Comparison of ENCODE assay signal across 8 mouse cellular contexts in genomic region chr7:127421388-127422191, GRCm38 (mm10). TPM values are rescaled to one million over a fixed set of nuclear protein-coding genes. Genes with fewer than 3 reads are reported as not detected.
DNase-seq lines count a peak whose midpoint lies in the region; ATAC-seq and TF ChIP-seq lines count a peak whose summit lies in the region.

Zfp688 (minus strand) TSS chr7:127422068.

- H3K4me2 ChIP-seq in embryonic facial prominence, embryonic 15.5 days (replicated peaks) = peak within 1 kb of the TSS; percentile 93
- peak within 1 kb of the TSS; percentile 93 for H3K4me2 ChIP-seq in limb, embryonic 14.5 days (replicated peaks; ENCODE audit: low read depth, low read length, severe bottlenecking)
- peak within 1 kb of the TSS; percentile 96 for H3K4me2 ChIP-seq in midbrain, postnatal 0 days (ENCODE audit: low read depth, low read length, poor library complexity, severe bottlenecking)

- TF ChIP-seq POLR2A in bone marrow, adult 2 months (IDR thresholded peaks at IDR 0.05; ENCODE audit: borderline replicate concordance, control insufficient read depth, low read depth, low read length) = peak; percentile 96; the same call in 1 of the 2 replicates
- TF ChIP-seq POLR2A in limb, embryonic 14.5 days (IDR thresholded peaks at IDR 0.05; ENCODE audit: borderline replicate concordance, extremely low read depth, insufficient read depth, insufficient read length) = peak; percentile 64; the same call in 1 of the 2 replicates

- peak; percentile 25; the same call in 1 of the 2 replicates for TF ChIP-seq CTCF in bone marrow, adult 2 months (IDR thresholded peaks at IDR 0.05; ENCODE audit: control insufficient read depth, insufficient read depth, low read length)
- TF ChIP-seq CTCF in midbrain, postnatal 0 days (IDR thresholded peaks at IDR 0.05) = peak; percentile 9; the same call in 1 of the 2 replicates

- peak within 1 kb of the TSS; percentile 81 for H3K9ac ChIP-seq in embryonic facial prominence, embryonic 15.5 days
- peak within 1 kb of the TSS; percentile 77 for H3K9ac ChIP-seq in limb, embryonic 14.5 days (ENCODE audit: low read depth, low read length, severe bottlenecking)
- H3K9ac ChIP-seq in midbrain, postnatal 0 days (replicated peaks; ENCODE audit: low read length, poor library complexity, severe bottlenecking) = peak within 1 kb of the TSS; percentile 87

- peaks cover 10% of the 10 kb centered on the region for H3K36me3 ChIP-seq in embryonic facial prominence, embryonic 15.5 days
- peaks cover 7% of the 10 kb centered on the region; the same call in 1 of the 2 replicates for H3K36me3 ChIP-seq in limb, embryonic 14.5 days (ENCODE audit: control insufficient read depth, insufficient read depth, low read length)
- H3K36me3 ChIP-seq in midbrain, postnatal 0 days (ENCODE audit: insufficient read depth, low read length) = 0 out of 2 replicates have a peak, but pooled peaks cover 6% of the 10 kb centered on the region

- peaks cover 2% of the 10 kb centered on the region; the same call in 1 of the 2 replicates for H3K4me1 ChIP-seq in bone marrow, adult 2 months (ENCODE audit: control insufficient read depth, insufficient read depth, low read length)
- H3K4me1 ChIP-seq in embryonic facial prominence, embryonic 15.5 days = peaks cover 14% of the 10 kb centered on the region
- peaks cover 5% of the 10 kb centered on the region; the same call in 1 of the 2 replicates for H3K4me1 ChIP-seq in limb, embryonic 14.5 days (ENCODE audit: control insufficient read depth, insufficient read depth, low read length)
- H3K4me1 ChIP-seq in midbrain, postnatal 0 days (ENCODE audit: insufficient read depth, low read length) = peaks cover 5% of the 10 kb centered on the region

- ATAC-seq in embryonic facial prominence, embryonic 15.5 days (ENCODE audit: insufficient number of reproducible peaks, low FRiP score, low TSS enrichment, low read depth) = peak; percentile 94
- peak; percentile 96 for ATAC-seq in limb, embryonic 14.5 days (ENCODE audit: low FRiP score, low read depth)
- ATAC-seq in midbrain, postnatal 0 days (ENCODE audit: low FRiP score) = peak; percentile 91

- peak; percentile 92 for DNase-seq in 416B (ENCODE audit: low read depth)
- DNase-seq in heart, adult 8-10 months (ENCODE audit: low spot score) = peak; percentile 96
- peak; percentile 96 for DNase-seq in kidney, adult 9 months
- DNase-seq in limb, embryonic 14.5 days (ENCODE audit: low spot score) = peak; percentile 93
- peak; percentile 92 for DNase-seq in midbrain, postnatal 0 days (ENCODE audit: low spot score)
- peak; percentile 94 to 97 for DNase-seq in spleen, postnatal 14 days (ENCODE audit: low spot score in 2 of 2)

- H3K27ac ChIP-seq in bone marrow, adult 2 months (ENCODE audit: control insufficient read depth, insufficient read depth, low read depth, low read length, poor library complexity) = peak within 1 kb of the TSS; percentile 90
- peak within 1 kb of the TSS; percentile 77 for H3K27ac ChIP-seq in embryonic facial prominence, embryonic 15.5 days (replicated peaks)
- peak within 1 kb of the TSS; percentile 67 for H3K27ac ChIP-seq in limb, embryonic 14.5 days (replicated peaks; ENCODE audit: low read depth, low read length)
- H3K27ac ChIP-seq in midbrain, postnatal 0 days (ENCODE audit: low read depth, low read length) = peak within 1 kb of the TSS; percentile 85

- WGBS in bone marrow, adult 2 months = 2% methylated on average over 48 of the region's 48 CpGs
- WGBS in embryonic facial prominence, embryonic 15.5 days = under 1% methylated on average over 48 of the region's 48 CpGs
- 1% methylated on average over 48 of the region's 48 CpGs for WGBS in limb, embryonic 14.5 days
- under 1% methylated on average over 48 of the region's 48 CpGs for WGBS in midbrain, postnatal 0 days

- no peaks in the 10 kb centered on the region for H3K9me3 ChIP-seq in embryonic facial prominence, embryonic 15.5 days (replicated peaks)
- no peaks in the 10 kb centered on the region for H3K9me3 ChIP-seq in limb, embryonic 14.5 days (ENCODE audit: control insufficient read depth, low read length)
- no peaks in the 10 kb centered on the region for H3K9me3 ChIP-seq in midbrain, postnatal 0 days (ENCODE audit: low read length)

- peak within 1 kb of the TSS; percentile 79 for H3K4me3 ChIP-seq in bone marrow, adult 2 months (replicated peaks; ENCODE audit: control insufficient read depth, low read depth, low read length)
- H3K4me3 ChIP-seq in embryonic facial prominence, embryonic 15.5 days (replicated peaks) = peak within 1 kb of the TSS; percentile 82
- peak within 1 kb of the TSS; percentile 72 for H3K4me3 ChIP-seq in limb, embryonic 14.5 days (replicated peaks; ENCODE audit: low read length)
- peak within 1 kb of the TSS; percentile 66 for H3K4me3 ChIP-seq in midbrain, postnatal 0 days (ENCODE audit: low read depth, low read length)

- H3K27me3 ChIP-seq in embryonic facial prominence, embryonic 15.5 days = peaks cover 10% of the 10 kb centered on the region
- no peaks in the 10 kb centered on the region for H3K27me3 ChIP-seq in limb, embryonic 14.5 days (ENCODE audit: control insufficient read depth, insufficient read depth, low read length)
- H3K27me3 ChIP-seq in midbrain, postnatal 0 days (ENCODE audit: insufficient read depth, low read length) = no peaks in the 10 kb centered on the region

RNA-seq across cellular contexts. Expression of gene Zfp688, which starts in this region (rescaled TPM):
- 20.9 and 21.4 TPM in 2 replicates for polyA plus RNA-seq in bone marrow, adult 2 months (2011; ENCODE audit: insufficient read depth, insufficient read length, low replicate concordance, missing spikeins)
- 24.1 and 24.8 TPM in 2 replicates for polyA plus RNA-seq in embryonic facial prominence, embryonic 15.5 days (2015; fragmentation: Nextera tagmentation; extraction: Ambion mirVana)
- 1 to 10 TPM; 4.2 to 4.8 (median 4.3) TPM for total RNA-seq in heart, adult 8-10 months (2022)
- polyA plus RNA-seq in limb, embryonic 14.5 days (2012; rRNA removed) = 18.6 and 24.8 TPM in 2 replicates
- 24.3 and 25.2 TPM in 2 replicates for polyA plus RNA-seq in limb, embryonic 14.5 days (2014; fragmentation: Nextera tagmentation; extraction: Ambion mirVana)
- 21.1 and 33.1 TPM in 2 replicates for total RNA-seq in midbrain, postnatal 0 days (2014; rRNA removed)
- 34.3 and 36.0 TPM in 2 replicates for polyA plus RNA-seq in midbrain, postnatal 0 days (2015; fragmentation: Nextera tagmentation; extraction: Ambion mirVana)

Comparison
In these comparisons a context has a peak if more than half of its experiments do, and no peak if none do; other contexts are left out.
1. Peak in every context shown above with its lines: DNase-seq, ATAC-seq, H3K4me3 ChIP-seq and H3K27ac ChIP-seq.